Mouse (Mus musculus) thymus, adult 2 months (tissue): ENCODE data around the gene Col4a4.

Source experiments
- CTCF ChIP-seq: fragments of 200-500 bp; IDR thresholded peaks from 2 replicates; pipeline ENCODE4 v1.5.1; 2012; ENCODE audit warnings: mild to moderate bottlenecking, control low read depth, low read length, moderate library complexity, borderline replicate concordance; ENCODE audit not compliant: control insufficient read depth, poor library complexity, insufficient read depth; ENCODE audit errors: extremely low read depth
- POLR2A ChIP-seq: fragments of 200-500 bp; IDR thresholded peaks from 2 replicates; pipeline ENCODE4 v1.6.1; 2012; ENCODE audit warnings: mild to moderate bottlenecking, low read length, control low read depth, moderate library complexity; ENCODE audit not compliant: control insufficient read depth, poor library complexity, insufficient read depth; ENCODE audit errors: extremely low read depth

GRCm38 (mm10) chr1:82465321-82465853 is 121.3 kb downstream of the Col4a4 start:
- TF ChIP-seq CTCF: no peak
- no peak for TF ChIP-seq POLR2A
